Mouse (Mus musculus) splenic B cell, adult 2 months (primary cell): Measurements from ENCODE around the gene Rft1.

Source experiments
- DNase-seq: peaks from one replicate; pipeline ENCODE4 v3.0.0-alpha.2; 2011; ENCODE audit warnings: low read depth, low spot score
- H3K27me3 ChIP-seq: 2 replicates; pipeline ENCODE4 v1.6.1; 2012; ENCODE audit warnings: mild to moderate bottlenecking, low read length, moderate library complexity, mixed read lengths; ENCODE audit not compliant: control insufficient read depth, poor library complexity, insufficient read depth, severe bottlenecking
- H3K36me3 ChIP-seq: 2 replicates; pipeline ENCODE4 v1.6.1; 2012; ENCODE audit warnings: mild to moderate bottlenecking, low read length, moderate library complexity, mixed read lengths; ENCODE audit not compliant: control insufficient read depth, poor library complexity, insufficient read depth, severe bottlenecking

The Rft1 gene

GRCm38 (mm10) chr14:30653943-30654659 lies at the start of gene Rft1:
Gene Rft1 (plus strand): TSS chr14:30654360.
- peak; percentile 97 for DNase-seq
- Histone ChIP-seq H3K36me3 (no peaks in the 10 kb centered on the region), H3K27me3 (no peaks in the 10 kb centered on the region)

GRCm38 (mm10) chr14:30606817-30607216 lies 47.3 kb upstream of the Rft1 start:
- H3K27me3 ChIP-seq: no peaks in the 10 kb centered on the region
- H3K36me3 ChIP-seq: peaks cover 13% of the 10 kb centered on the region
- DNase-seq: no peak

GRCm38 (mm10) chr14:30607696-30608095 lies 46.5 kb upstream of the Rft1 start:
- Histone ChIP-seq H3K36me3 (peaks cover 13% of the 10 kb centered on the region), H3K27me3 (no peaks in the 10 kb centered on the region)
- DNase-seq: peak; percentile 94

DNA sequence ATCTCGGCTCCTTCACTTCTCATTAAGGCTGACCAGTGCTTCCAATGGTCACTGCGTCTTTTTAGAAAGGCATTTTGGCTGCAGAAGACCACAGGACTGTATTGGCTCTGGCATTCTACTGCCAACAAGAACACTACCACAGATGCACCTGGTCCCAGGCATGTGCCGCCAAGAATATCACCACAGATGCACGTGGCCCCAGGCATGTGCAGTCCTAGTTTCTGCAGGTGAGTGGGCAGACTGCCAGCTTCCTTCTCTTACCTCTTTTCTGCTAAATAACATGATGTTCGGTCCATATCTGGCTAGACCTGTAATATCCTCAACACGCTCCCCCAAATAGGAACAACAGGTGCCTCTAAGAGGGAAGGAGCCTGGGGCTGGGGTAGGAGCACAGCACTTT lies 46.0 kb upstream of the Rft1 start:
- Histone ChIP-seq H3K27me3 (no peaks in the 10 kb centered on the region), H3K36me3 (peaks cover 13% of the 10 kb centered on the region)
- peak; percentile 81 for DNase-seq

DNA sequence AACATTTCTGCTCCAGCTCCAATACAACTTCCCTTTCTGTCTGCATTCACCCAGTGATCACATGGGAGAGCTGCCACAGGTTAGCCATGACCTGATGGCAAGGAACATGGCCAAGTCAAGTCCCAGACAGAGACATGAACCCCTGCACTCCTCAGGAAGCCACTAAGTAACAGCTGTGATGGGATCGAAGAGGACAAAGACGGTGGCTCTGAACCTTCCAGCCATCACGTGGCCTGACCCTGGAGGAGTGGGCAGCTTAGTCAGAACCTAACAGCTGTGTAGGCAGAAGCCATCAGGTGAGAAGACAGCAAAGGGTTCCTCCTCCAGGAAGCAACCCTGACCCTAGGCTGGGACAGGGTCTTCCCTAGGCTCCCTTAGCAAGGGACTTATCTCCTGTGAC lies 44.7 kb upstream of the Rft1 start:
- H3K27me3 ChIP-seq: no peaks in the 10 kb centered on the region
- H3K36me3 ChIP-seq: peaks cover 8% of the 10 kb centered on the region
- no peak for DNase-seq

GRCm38 (mm10) chr14:30610304-30610703 lies 43.9 kb upstream of the Rft1 start:
- peaks cover 8% of the 10 kb centered on the region for H3K36me3 ChIP-seq
- no peak for DNase-seq

DNA sequence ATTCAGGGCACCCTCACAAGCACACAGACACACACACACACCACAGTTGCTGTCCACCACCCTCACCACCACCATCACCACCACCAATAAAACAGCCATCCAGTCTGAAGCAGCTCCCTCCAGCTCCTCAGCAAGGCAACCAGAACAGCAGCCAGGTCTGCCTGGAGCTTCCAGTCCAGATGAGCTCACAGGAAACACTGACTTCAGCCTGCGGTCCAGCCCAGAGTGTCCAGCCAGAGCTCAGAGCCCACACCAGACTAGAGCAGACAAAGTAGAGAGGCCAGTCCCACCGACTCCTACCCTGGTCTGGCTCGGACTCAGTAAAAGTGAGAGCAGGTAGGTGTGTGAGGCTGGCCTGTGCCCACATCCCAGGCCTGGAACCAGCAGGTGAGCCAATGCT lies 43.2 kb upstream of the Rft1 start:
- H3K27me3 ChIP-seq: no peaks in the 10 kb centered on the region
- DNase-seq: no peak
- peaks cover 8% of the 10 kb centered on the region for H3K36me3 ChIP-seq

More at GRCm38 (mm10) chr14:30610304-30610703, 43.9 kb upstream of the Rft1 start:
- H3K27me3 ChIP-seq: no peaks in the 10 kb centered on the region

- peak; percentile 83 for DNase-seq
- peaks cover 8% of the 10 kb centered on the region for H3K36me3 ChIP-seq
Measured at GRCm38 (mm10) chr14:30612523-30612922, 41.6 kb upstream of the Rft1 start.

DNA sequence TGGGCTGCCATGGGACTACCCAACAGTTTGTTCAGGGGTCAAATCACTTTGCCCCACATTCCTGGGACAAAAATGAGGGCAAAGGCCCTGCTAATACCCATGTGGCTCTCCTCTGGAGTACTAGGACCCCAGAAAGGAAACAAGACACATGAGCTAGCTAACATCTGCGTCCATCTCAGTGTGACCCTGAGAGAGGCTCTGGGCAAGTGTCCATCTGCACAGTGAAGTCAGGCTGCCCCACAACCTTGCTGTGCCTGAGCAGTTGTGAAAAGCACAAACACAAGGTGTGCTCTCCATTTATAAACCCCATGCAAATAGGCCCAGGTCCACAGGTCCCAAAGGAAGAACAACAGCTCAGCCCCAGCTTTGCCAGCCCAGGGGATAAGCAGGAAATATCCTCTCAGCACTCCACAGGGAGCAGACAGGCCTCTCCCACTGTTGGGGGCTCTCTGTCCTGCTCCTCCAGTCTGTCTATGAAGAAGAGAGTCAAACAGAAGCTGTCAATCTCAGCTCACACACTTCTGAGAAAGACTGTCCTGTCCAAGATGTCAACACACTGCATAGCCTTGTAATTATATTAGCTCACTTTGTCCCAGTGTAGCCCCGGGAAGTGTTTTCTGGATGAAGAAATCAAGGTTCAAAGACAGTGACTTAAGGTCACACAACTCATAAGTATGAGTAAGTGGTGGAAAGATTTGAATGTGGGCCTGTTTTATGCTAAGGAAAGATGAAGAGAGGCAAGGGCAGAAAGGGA lies 41.0 kb upstream of the Rft1 start:
- DNase-seq: no peak
- no peaks in the 10 kb centered on the region for H3K27me3 ChIP-seq
- H3K36me3 ChIP-seq: peaks cover 8% of the 10 kb centered on the region

More at GRCm38 (mm10) chr14:30612523-30612922, 41.6 kb upstream of the Rft1 start:
- H3K27me3 ChIP-seq: no peaks in the 10 kb centered on the region

DNA sequence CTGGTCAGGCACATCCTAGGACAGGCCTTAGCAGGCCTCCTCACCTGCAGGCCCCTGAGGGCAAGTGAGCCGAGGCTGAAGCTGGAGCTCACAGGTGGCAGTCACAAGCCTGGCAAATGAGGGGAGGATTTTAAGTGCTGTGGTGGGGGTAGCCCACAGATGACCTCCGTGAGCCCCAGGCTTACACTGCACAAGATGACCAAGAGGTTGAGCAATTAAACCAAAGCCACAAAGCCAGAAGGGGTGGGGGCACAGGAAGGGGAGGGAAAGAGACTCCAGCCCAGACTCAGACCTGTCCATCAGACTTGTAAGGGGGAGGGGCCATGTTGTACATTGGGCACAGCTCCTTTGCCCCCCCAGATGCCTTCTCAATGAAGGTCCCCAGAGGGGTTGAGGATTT lies 37.4 kb upstream of the Rft1 start:
- H3K36me3 ChIP-seq: peaks cover 2% of the 10 kb centered on the region
- no peak for DNase-seq
- H3K27me3 ChIP-seq: no peaks in the 10 kb centered on the region

- Histone ChIP-seq H3K36me3 (peaks cover 2% of the 10 kb centered on the region; the same call in 1 of the 2 replicates), H3K27me3 (no peaks in the 10 kb centered on the region)
- no peak for DNase-seq
Measured at GRCm38 (mm10) chr14:30618746-30619275, 35.3 kb upstream of the Rft1 start.

- H3K27me3 ChIP-seq: no peaks in the 10 kb centered on the region
- peak; percentile 58 for DNase-seq
- peaks cover 2% of the 10 kb centered on the region; the same call in 1 of the 2 replicates for H3K36me3 ChIP-seq
Measured at GRCm38 (mm10) chr14:30619982-30620578, 34.1 kb upstream of the Rft1 start.

GRCm38 (mm10) chr14:30622130-30622529 lies 32.0 kb upstream of the Rft1 start:
- H3K36me3 ChIP-seq: peaks cover 2% of the 10 kb centered on the region; the same call in 1 of the 2 replicates
- no peaks in the 10 kb centered on the region for H3K27me3 ChIP-seq
- DNase-seq: no peak

DNA sequence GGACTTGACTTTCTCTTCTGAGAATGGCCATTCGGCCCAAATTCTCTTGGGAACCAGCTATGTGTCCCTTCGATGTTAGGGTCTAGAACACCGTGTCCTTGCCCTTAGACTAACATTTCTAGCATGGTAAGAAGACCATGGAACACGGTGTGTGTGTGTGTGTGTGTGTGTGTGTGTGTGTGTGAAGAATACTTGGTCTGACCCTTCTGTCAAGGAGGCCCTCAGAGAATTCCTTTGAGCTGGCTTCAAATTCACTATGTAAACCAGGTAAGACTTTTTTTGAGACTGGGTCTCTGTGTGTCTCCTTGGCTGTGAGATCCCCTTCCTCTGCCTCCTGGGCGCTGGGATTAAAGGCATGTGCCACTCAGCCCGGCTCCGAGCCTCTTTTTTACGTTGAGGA lies 31.6 kb upstream of the Rft1 start:
- Histone ChIP-seq H3K36me3 (peaks cover 2% of the 10 kb centered on the region; the same call in 1 of the 2 replicates), H3K27me3 (no peaks in the 10 kb centered on the region)
- no peak for DNase-seq

DNA sequence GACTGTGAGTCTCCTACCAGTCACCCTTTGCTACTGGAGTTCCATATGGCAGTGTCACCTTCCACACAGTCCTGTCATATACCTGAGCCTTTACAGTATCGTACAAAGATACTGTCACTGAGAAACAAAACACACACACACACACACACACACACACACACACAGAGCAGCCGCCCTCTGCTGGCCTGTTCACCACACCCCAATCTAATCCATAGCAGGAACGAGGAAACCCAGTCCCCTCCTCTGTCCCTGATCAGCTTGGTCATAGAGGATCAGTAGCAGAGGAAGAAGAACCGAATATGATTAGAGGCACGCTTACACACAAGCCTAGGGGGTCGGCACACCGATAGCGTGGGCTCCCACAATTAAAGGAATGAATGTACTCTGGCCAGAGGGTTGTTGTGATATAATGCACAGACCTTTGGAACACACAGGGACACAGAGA lies 29.9 kb upstream of the Rft1 start:
- Histone ChIP-seq H3K27me3 (no peaks in the 10 kb centered on the region), H3K36me3 (no peaks in the 10 kb centered on the region; the same call in 1 of the 2 replicates)
- DNase-seq: peak; percentile 48
